Mouse (Mus musculus) cerebellum, adult 2 months (tissue): ENCODE results near the gene Rnf149. TPM values are rescaled to one million over a fixed set of nuclear protein-coding genes. Genes with fewer than 3 reads are reported as not detected.
A peak's percentile ranks its signal among the peaks of the same experiment; 100 is the strongest.

Source experiments
- DNase-seq, 2 experiments: peaks; one replicate each; pipeline ENCODE4 v3.0.0; 2021
- H3K27ac ChIP-seq: fragments of 200-500 bp; 2 replicates; pipeline ENCODE4 v1.5.1; 2012; ENCODE audit warnings: low read length, control low read depth, inconsistent platforms; ENCODE audit not compliant: insufficient read depth
- H3K27me3 ChIP-seq: fragments of 200-500 bp; 2 replicates; pipeline ENCODE4 v1.6.1; 2012; ENCODE audit warnings: inconsistent platforms, mild to moderate bottlenecking, low read length, moderate library complexity; ENCODE audit not compliant: control insufficient read depth, insufficient read depth
- H3K4me1 ChIP-seq: fragments of 200-500 bp; 2 replicates; pipeline ENCODE4 v1.6.1; 2011; ENCODE audit warnings: low read length; ENCODE audit not compliant: control insufficient read depth, insufficient read depth
- H3K4me3 ChIP-seq: fragments of 200-500 bp; replicated peaks from 2 replicates; pipeline ENCODE3; 2011; ENCODE audit warnings: mild to moderate bottlenecking, low read depth, low read length, control low read depth; ENCODE audit not compliant: insufficient read depth
- CTCF ChIP-seq: fragments of 200-500 bp; IDR thresholded peaks from 2 replicates; pipeline ENCODE4 v1.5.1; 2011; ENCODE audit warnings: low read depth, mild to moderate bottlenecking, control low read depth, low read length, moderate library complexity, borderline replicate concordance; ENCODE audit not compliant: insufficient read depth
- POLR2A ChIP-seq: fragments of 200-500 bp; IDR thresholded peaks from 2 replicates; pipeline ENCODE4 v1.6.1; 2011; ENCODE audit warnings: low read length, control low read depth, borderline replicate concordance; ENCODE audit not compliant: insufficient read depth
- WGBS: fragments of 180-500 bp; shearing (Covaris S2); methylation state at CpG from one replicate; pipeline ENCODE4 v1.1.7; 2018; 5-methylcytosine and 5-hydroxymethylcytosine counted together
- polyA plus RNA-seq: library from polyadenylated mRNA; depleted of rRNA; stranded (reverse); fragments of >200 nt; gene quantifications from 2 replicates; pipeline ENCODE4 v1.2.3, GENCODE M21; 2012; rRNA removed

Rnf149 gene
- polyA plus RNA-seq, 1 experiment, result 26.3 TPM

- WGBS, result 21% methylated on average over 5 of the region's 5 CpGs
- DNase-seq, result peak; percentile 40 to 41
- no peak for TF ChIP-seq POLR2A
- TF ChIP-seq CTCF, result peak; percentile 74
Observed at GRCm38 (mm10) chr1:39522519-39522918, 54.7 kb downstream of the Rnf149 start.

GRCm38 (mm10) chr1:39521326-39521725 lies 55.9 kb downstream of the Rnf149 start:
- H3K27me3 ChIP-seq, result no peaks in the 10 kb centered on the region
- no peak for DNase-seq
- WGBS, result 87% methylated on average over 7 of the region's 7 CpGs
- H3K4me1 ChIP-seq, result peaks cover 3% of the 10 kb centered on the region; the same call in 1 of the 2 replicates
- H3K27ac ChIP-seq, result no peak overlapping the region
- H3K4me3 ChIP-seq, result no peak overlapping the region
- no peak for TF ChIP-seq POLR2A
- no peak for TF ChIP-seq CTCF

More at GRCm38 (mm10) chr1:39522519-39522918, 54.7 kb downstream of the Rnf149 start:
- no peaks in the 10 kb centered on the region for H3K4me1 ChIP-seq
- no peak overlapping the region for H3K27ac ChIP-seq
- no peaks in the 10 kb centered on the region for H3K27me3 ChIP-seq
- no peak overlapping the region for H3K4me3 ChIP-seq

GRCm38 (mm10) chr1:39515303-39515991 lies 61.8 kb downstream of the Rnf149 start:
- peak; percentile 41; the same call in 1 of the 2 replicates for TF ChIP-seq POLR2A
- no peak for TF ChIP-seq CTCF
- 18% methylated on average over 10 of the region's 10 CpGs for WGBS
- Histone ChIP-seq H3K27ac (peak overlapping the region; percentile 74), H3K4me1 (peaks cover 18% of the 10 kb centered on the region), H3K4me3 (no peak overlapping the region), H3K27me3 (no peaks in the 10 kb centered on the region)
- peak; percentile 77 to 86 for DNase-seq

GRCm38 (mm10) chr1:39512183-39512582 lies 65.0 kb downstream of the Rnf149 start:
- Histone ChIP-seq H3K4me3 (no peak overlapping the region), H3K4me1 (peaks cover 18% of the 10 kb centered on the region), H3K27me3 (no peaks in the 10 kb centered on the region), H3K27ac (no peak overlapping the region)
- TF ChIP-seq CTCF (no peak), POLR2A (no peak)
- WGBS, result 96% methylated on average over 1 of the region's 1 CpGs
- no peak for DNase-seq

- no peaks in the 10 kb centered on the region for H3K27me3 ChIP-seq
- TF ChIP-seq POLR2A (no peak), CTCF (no peak)
- no peak overlapping the region for H3K27ac ChIP-seq
- 88% methylated on average over 8 of the region's 8 CpGs for WGBS
- H3K4me1 ChIP-seq, result peaks cover 18% of the 10 kb centered on the region
- no peak for DNase-seq
- H3K4me3 ChIP-seq, result no peak overlapping the region
Observed at GRCm38 (mm10) chr1:39511775-39512174, 65.4 kb downstream of the Rnf149 start.

GRCm38 (mm10) chr1:39505600-39505999 lies 71.6 kb downstream of the Rnf149 start:
- H3K27me3 ChIP-seq, result no peaks in the 10 kb centered on the region
- no peak overlapping the region for H3K4me3 ChIP-seq
- H3K27ac ChIP-seq, result no peak overlapping the region
- DNase-seq, result no peak
- TF ChIP-seq POLR2A, result no peak
- no peak for TF ChIP-seq CTCF
- WGBS, result 87% methylated on average over 9 of the region's 9 CpGs
- no peaks in the 10 kb centered on the region for H3K4me1 ChIP-seq

- 23% methylated on average over 1 of the region's 1 CpGs for WGBS
- no peak for TF ChIP-seq POLR2A
- TF ChIP-seq CTCF, result peak; percentile 64
- no peaks in the 10 kb centered on the region for H3K4me1 ChIP-seq
- no peak overlapping the region for H3K4me3 ChIP-seq
- H3K27ac ChIP-seq, result no peak overlapping the region
- peak in 1 of 2 experiments; percentile 42 for DNase-seq
- H3K27me3 ChIP-seq, result no peaks in the 10 kb centered on the region
Observed at GRCm38 (mm10) chr1:39504261-39504660, 72.9 kb downstream of the Rnf149 start.

GRCm38 (mm10) chr1:39502817-39503633 lies 74.2 kb downstream of the Rnf149 start:
- H3K27me3 ChIP-seq, result no peaks in the 10 kb centered on the region
- H3K4me3 ChIP-seq, result no peak overlapping the region
- no peaks in the 10 kb centered on the region for H3K4me1 ChIP-seq
- WGBS, result 45% methylated on average over 17 of the region's 17 CpGs
- DNase-seq, result no peak
- TF ChIP-seq POLR2A (no peak), CTCF (no peak)
- no peak overlapping the region for H3K27ac ChIP-seq

Other genes with a start within 250 kb of the Rnf149 start
- gene Rpl31, start 209.6 kb downstream of the Rnf149 start, polyA plus RNA-seq, result 558 and 599 TPM in 2 replicates
- 29.2 and 34.0 TPM in 2 replicates for gene Tbc1d8, start 98.7 kb downstream of the Rnf149 start, polyA plus RNA-seq
- gene Cnot11, start 42.4 kb downstream of the Rnf149 start, polyA plus RNA-seq, result 21.0 and 23.1 TPM in 2 replicates
- 6.0 and 8.2 TPM in 2 replicates for gene Creg2, start 74.1 kb upstream of the Rnf149 start, polyA plus RNA-seq
- 0.26 and 0.29 TPM in 2 replicates for gene Rfx8, start 143.6 kb upstream of the Rnf149 start, polyA plus RNA-seq
- not detected in 2 replicates for gene Gm3646, start 227.9 kb upstream of the Rnf149 start, polyA plus RNA-seq